Mouse (Mus musculus) cortical plate, adult 2 months (tissue): Measurements from ENCODE around the gene Dgke.

Source experiments
- CTCF ChIP-seq: fragments of 200-500 bp; IDR thresholded peaks from 2 replicates; pipeline ENCODE4 v1.5.1; 2011; ENCODE audit warnings: mild to moderate bottlenecking, control low read depth, low read length; ENCODE audit not compliant: insufficient read depth; ENCODE audit errors: extremely low read depth
- POLR2A ChIP-seq: fragments of 200-500 bp; IDR thresholded peaks from 2 replicates; pipeline ENCODE4 v1.6.1; 2011; ENCODE audit warnings: mild to moderate bottlenecking, low read length, control low read depth; ENCODE audit not compliant: insufficient read depth; ENCODE audit errors: extremely low read depth

DNA sequence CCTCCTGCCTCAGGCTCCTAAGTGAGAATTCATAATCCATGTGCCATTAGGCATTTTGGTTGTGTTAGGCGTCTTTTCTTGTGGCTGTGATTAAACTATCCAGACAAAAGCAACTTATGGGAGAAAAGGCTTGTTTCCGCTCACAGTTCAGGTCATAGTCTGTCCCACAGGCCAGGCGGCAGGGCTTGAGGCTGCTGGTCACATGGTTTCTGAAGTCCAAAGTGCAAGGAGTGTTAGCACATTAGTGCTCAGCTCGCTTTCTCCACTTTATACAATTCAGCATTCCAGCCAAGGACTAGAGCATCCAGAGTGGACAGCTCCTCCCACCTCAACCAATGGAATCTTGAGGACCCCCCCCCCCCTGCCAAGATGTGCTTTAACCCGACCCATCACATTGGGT, 54.4 kb downstream of the Dgke start:
- TF ChIP-seq CTCF (no peak), POLR2A (no peak)
